Mouse (Mus musculus): ENCODE data around the gene Ano6.

- TF ChIP-seq CTCF (IDR thresholded peaks at IDR 0.05; ENCODE audit: low read depth) (no peak), EP300 (optimal IDR thresholded peaks at IDR 0.05) (no peak)
These were observed 33.5 kb upstream of the Ano6 start for GRCm38 (mm10) chr15:95757169-95757568.

All from stomach, postnatal 0 days (tissue).